Mouse (Mus musculus): Measurements from ENCODE around the gene Cd69. TPM values are rescaled to one million over a fixed set of nuclear protein-coding genes. Genes with fewer than 3 reads are reported as not detected.

The Cd69 gene
- polyA plus RNA-seq, 1 experiment from 2014 or later, result not detected

GRCm38 (mm10) chr6:129241471-129241870, 33.8 kb downstream of the Cd69 start:
- Histone ChIP-seq H3K4me1 (peaks cover 4% of the 10 kb centered on the region; the same call in 1 of the 2 replicates), H3K9ac (no peak overlapping the region), H3K27ac (no peak overlapping the region), H3K4me3 (replicated peaks) (no peak overlapping the region), H3K9me3 (no peaks in the 10 kb centered on the region), H3K36me3 (replicated peaks) (no peaks in the 10 kb centered on the region), H3K4me2 (no peak overlapping the region), H3K27me3 (no peaks in the 10 kb centered on the region; the same call in 1 of the 2 replicates)
- WGBS, result 73% methylated on average over 5 of the region's 5 CpGs
- no peak for ATAC-seq (ENCODE audit: low FRiP score)

GRCm38 (mm10) chr6:129239564-129240248, 35.5 kb downstream of the Cd69 start:
- H3K27ac ChIP-seq, result no peak overlapping the region

GRCm38 (mm10) chr6:129238275-129239038, 36.8 kb downstream of the Cd69 start:
- peak; percentile 81 for ATAC-seq (ENCODE audit: low FRiP score)
- no peaks in the 10 kb centered on the region for H3K36me3 ChIP-seq (replicated peaks)
- H3K27ac ChIP-seq, result no peak overlapping the region
- peak overlapping the region; percentile 61 for H3K4me2 ChIP-seq
- 0 out of 2 replicates have a peak overlapping the region, but pooled peaks have one; percentile 29 for H3K9ac ChIP-seq
- peaks cover 4% of the 10 kb centered on the region; the same call in 1 of the 2 replicates for H3K4me1 ChIP-seq
- 12% methylated on average over 14 of the region's 14 CpGs for WGBS
- H3K9me3 ChIP-seq, result no peaks in the 10 kb centered on the region
- H3K27me3 ChIP-seq, result no peaks in the 10 kb centered on the region; the same call in 1 of the 2 replicates
- H3K4me3 ChIP-seq (replicated peaks), result peak overlapping the region; percentile 41

More at GRCm38 (mm10) chr6:129239564-129240248, 35.5 kb downstream of the Cd69 start:
- no peaks in the 10 kb centered on the region for H3K9me3 ChIP-seq
- H3K4me3 ChIP-seq (replicated peaks), result no peak overlapping the region
- 88% methylated on average over 9 of the region's 9 CpGs for WGBS
- no peaks in the 10 kb centered on the region for H3K36me3 ChIP-seq (replicated peaks)
- H3K4me2 ChIP-seq, result no peak overlapping the region
- H3K9ac ChIP-seq, result no peak overlapping the region
- no peak for ATAC-seq (ENCODE audit: low FRiP score)
- peaks cover 4% of the 10 kb centered on the region; the same call in 1 of the 2 replicates for H3K4me1 ChIP-seq
- no peaks in the 10 kb centered on the region; the same call in 1 of the 2 replicates for H3K27me3 ChIP-seq

GRCm38 (mm10) chr6:129237350-129238274, 37.6 kb downstream of the Cd69 start:
- H3K4me3 ChIP-seq (replicated peaks), result peak overlapping the region; percentile 41
- H3K9me3 ChIP-seq, result no peaks in the 10 kb centered on the region
- no peaks in the 10 kb centered on the region; the same call in 1 of the 2 replicates for H3K27me3 ChIP-seq
- WGBS, result 27% methylated on average over 16 of the region's 16 CpGs
- peak; percentile 92 for ATAC-seq (ENCODE audit: low FRiP score)
- peaks cover 4% of the 10 kb centered on the region; the same call in 1 of the 2 replicates for H3K4me1 ChIP-seq
- no peaks in the 10 kb centered on the region for H3K36me3 ChIP-seq (replicated peaks)
- H3K9ac ChIP-seq, result 0 out of 2 replicates have a peak overlapping the region, but pooled peaks have one; percentile 29
- peak overlapping the region; percentile 61 for H3K4me2 ChIP-seq
- no peak overlapping the region for H3K27ac ChIP-seq

- Histone ChIP-seq H3K4me1 (peaks cover 4% of the 10 kb centered on the region; the same call in 1 of the 2 replicates), H3K27ac (no peak overlapping the region), H3K9me3 (no peaks in the 10 kb centered on the region), H3K36me3 (replicated peaks) (no peaks in the 10 kb centered on the region), H3K4me2 (no peak overlapping the region), H3K4me3 (replicated peaks) (no peak overlapping the region), H3K9ac (no peak overlapping the region), H3K27me3 (no peaks in the 10 kb centered on the region; the same call in 1 of the 2 replicates)
- 86% methylated on average over 2 of the region's 2 CpGs for WGBS
- ATAC-seq (ENCODE audit: low FRiP score), result no peak
Measured at GRCm38 (mm10) chr6:129236652-129237342, 38.4 kb downstream of the Cd69 start.

GRCm38 (mm10) chr6:129235855-129236461, 39.3 kb downstream of the Cd69 start:
- Histone ChIP-seq H3K4me2 (no peak overlapping the region), H3K27ac (no peak overlapping the region), H3K9ac (no peak overlapping the region), H3K4me1 (peaks cover 4% of the 10 kb centered on the region; the same call in 1 of the 2 replicates), H3K9me3 (no peaks in the 10 kb centered on the region), H3K27me3 (no peaks in the 10 kb centered on the region; the same call in 1 of the 2 replicates), H3K36me3 (replicated peaks) (no peaks in the 10 kb centered on the region), H3K4me3 (replicated peaks) (no peak overlapping the region)
- ATAC-seq (ENCODE audit: low FRiP score), result no peak
- 86% methylated on average over 5 of the region's 5 CpGs for WGBS

- Histone ChIP-seq H3K4me1 (peaks cover 4% of the 10 kb centered on the region; the same call in 1 of the 2 replicates), H3K4me3 (replicated peaks) (no peak overlapping the region), H3K9ac (no peak overlapping the region), H3K4me2 (no peak overlapping the region), H3K36me3 (replicated peaks) (no peaks in the 10 kb centered on the region), H3K27ac (no peak overlapping the region), H3K9me3 (no peaks in the 10 kb centered on the region), H3K27me3 (no peaks in the 10 kb centered on the region; the same call in 1 of the 2 replicates)
- WGBS, result 80% methylated on average over 8 of the region's 8 CpGs
- ATAC-seq (ENCODE audit: low FRiP score), result no peak
Measured at GRCm38 (mm10) chr6:129234456-129235360, 40.5 kb downstream of the Cd69 start.

GRCm38 (mm10) chr6:129233955-129234369, 41.3 kb downstream of the Cd69 start:
- no peak overlapping the region for H3K4me2 ChIP-seq
- H3K9ac ChIP-seq, result no peak overlapping the region
- H3K27me3 ChIP-seq, result no peaks in the 10 kb centered on the region; the same call in 1 of the 2 replicates
- 78% methylated on average over 18 of the region's 18 CpGs for WGBS
- H3K9me3 ChIP-seq, result no peaks in the 10 kb centered on the region
- no peak overlapping the region for H3K27ac ChIP-seq
- H3K36me3 ChIP-seq (replicated peaks), result no peaks in the 10 kb centered on the region
- H3K4me3 ChIP-seq (replicated peaks), result no peak overlapping the region
- ATAC-seq (ENCODE audit: low FRiP score), result no peak
- peaks cover 4% of the 10 kb centered on the region; the same call in 1 of the 2 replicates for H3K4me1 ChIP-seq

GRCm38 (mm10) chr6:129233366-129233954, 41.8 kb downstream of the Cd69 start:
- Histone ChIP-seq H3K27ac (no peak overlapping the region), H3K4me1 (peaks cover 4% of the 10 kb centered on the region; the same call in 1 of the 2 replicates), H3K9me3 (no peaks in the 10 kb centered on the region), H3K9ac (no peak overlapping the region), H3K4me3 (replicated peaks) (no peak overlapping the region), H3K27me3 (no peaks in the 10 kb centered on the region; the same call in 1 of the 2 replicates), H3K4me2 (no peak overlapping the region), H3K36me3 (replicated peaks) (no peaks in the 10 kb centered on the region)
- ATAC-seq (ENCODE audit: low FRiP score), result no peak
- WGBS, result 88% methylated on average over 6 of the region's 6 CpGs

GRCm38 (mm10) chr6:129232842-129233205, 42.4 kb downstream of the Cd69 start:
- H3K4me3 ChIP-seq (replicated peaks), result no peak overlapping the region
- peaks cover 3% of the 10 kb centered on the region; the same call in 1 of the 2 replicates for H3K4me1 ChIP-seq
- H3K9ac ChIP-seq, result no peak overlapping the region
- H3K27me3 ChIP-seq, result no peaks in the 10 kb centered on the region; the same call in 1 of the 2 replicates
- 84% methylated on average over 9 of the region's 9 CpGs for WGBS
- no peak overlapping the region for H3K27ac ChIP-seq
- H3K36me3 ChIP-seq (replicated peaks), result no peaks in the 10 kb centered on the region
- H3K9me3 ChIP-seq, result no peaks in the 10 kb centered on the region
- H3K4me2 ChIP-seq, result no peak overlapping the region
- ATAC-seq (ENCODE audit: low FRiP score), result no peak

Data from forebrain, embryonic 12.5 days (tissue).